Mouse (Mus musculus) thymus, postnatal 36 days (tissue): ENCODE data around the gene Aff3.

ENCODE experiments used
- DNase-seq, 2 experiments: peaks; one replicate each; pipeline ENCODE4 v3.0.0; 2022; ENCODE audit warnings: mixed read lengths in 2 of 2

Gene Aff3

DNA sequence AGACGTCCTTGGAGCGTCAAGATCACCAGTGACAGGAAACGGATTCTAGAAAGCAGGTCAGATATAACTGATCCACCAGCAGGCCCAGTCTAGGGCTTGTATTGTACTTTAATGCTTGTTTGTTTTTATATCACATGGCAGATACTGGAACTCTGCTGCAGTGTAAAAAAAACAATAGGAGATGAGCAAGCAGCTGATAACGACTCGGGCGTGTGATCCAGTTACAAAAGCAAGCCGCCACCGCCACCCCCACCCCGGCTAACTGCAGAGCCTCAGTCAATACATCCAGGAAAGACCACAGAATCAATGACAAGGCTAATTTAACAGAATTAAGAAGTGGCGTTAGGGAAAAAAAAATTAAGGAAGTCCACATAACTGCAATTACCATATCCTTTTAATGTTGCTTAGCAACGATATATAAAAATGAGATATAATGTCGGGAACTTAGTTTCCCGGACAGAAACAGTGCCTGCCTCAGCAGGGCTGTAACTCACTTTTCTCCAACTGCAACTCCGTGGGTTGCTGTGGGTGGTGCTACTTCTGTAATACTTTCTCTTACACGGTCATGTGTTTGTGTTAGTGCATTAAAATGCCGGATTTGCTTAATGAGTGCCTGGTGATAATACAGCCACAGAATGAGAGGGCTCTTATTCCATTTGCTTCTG is 280.2 kb downstream of the Aff3 start:
- no peak for DNase-seq

DNA sequence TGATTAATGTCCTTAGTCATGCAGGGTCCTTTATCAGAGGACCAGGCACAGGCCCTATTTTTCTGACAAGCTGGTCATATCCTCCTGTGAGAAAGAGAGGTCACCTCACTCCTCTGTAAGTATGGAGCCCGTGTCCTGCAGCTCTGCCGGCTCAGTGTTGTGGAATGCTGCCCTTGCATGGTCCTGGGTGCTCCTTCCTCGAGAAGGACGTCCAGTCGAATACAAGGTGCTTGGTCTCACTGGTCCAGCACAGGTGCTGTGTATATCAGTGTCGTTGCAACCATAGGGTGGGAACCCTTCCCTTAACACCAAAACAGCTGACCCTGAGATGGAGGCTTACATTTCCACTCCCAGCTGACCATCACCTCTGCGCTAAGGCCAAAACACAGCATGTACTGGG is 280.7 kb downstream of the Aff3 start:
- no peak for DNase-seq

- DNase-seq = no peak
Observed at GRCm38 (mm10) chr1:38382683-38383082, 282.1 kb downstream of the Aff3 start.

- no peak for DNase-seq
Observed at GRCm38 (mm10) chr1:38377930-38378329, 286.8 kb downstream of the Aff3 start.

GRCm38 (mm10) chr1:38369166-38369565 is 295.6 kb downstream of the Aff3 start:
- no peak for DNase-seq

- DNase-seq = no peak
Observed at GRCm38 (mm10) chr1:38368081-38368689, 296.6 kb downstream of the Aff3 start.

GRCm38 (mm10) chr1:38367404-38368080 is 297.2 kb downstream of the Aff3 start:
- no peak for DNase-seq

- DNase-seq = no peak
Observed at GRCm38 (mm10) chr1:38363856-38364255, 300.9 kb downstream of the Aff3 start.

- no peak for DNase-seq
Observed at GRCm38 (mm10) chr1:38362275-38362674, 302.5 kb downstream of the Aff3 start.

DNA sequence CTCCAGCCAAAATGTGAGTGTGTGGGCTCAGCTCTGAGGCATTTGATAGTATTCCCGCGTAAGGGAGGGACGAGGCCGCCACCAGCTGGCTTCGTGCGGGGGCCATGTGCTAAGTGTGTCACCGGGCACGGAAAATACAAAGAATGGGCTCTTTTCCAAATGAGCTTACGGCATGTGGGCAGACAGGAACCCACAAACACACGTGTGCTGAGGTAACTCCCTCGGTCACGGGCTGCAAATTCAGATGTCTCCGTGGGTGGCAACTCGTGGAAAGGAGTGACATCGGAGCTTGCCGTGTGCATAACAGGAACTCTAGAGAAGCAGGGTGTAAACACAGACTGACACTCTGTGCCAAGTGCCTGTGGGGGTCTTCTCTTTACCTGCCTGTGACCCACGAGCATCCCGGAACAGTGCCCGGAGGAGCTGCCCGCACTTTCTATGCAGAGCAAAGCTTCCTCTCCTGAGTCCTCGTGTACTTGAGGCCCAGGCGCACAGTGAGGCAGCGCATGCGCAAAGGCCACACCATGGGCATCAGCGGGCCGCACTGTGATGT is 305.9 kb downstream of the Aff3 start:
- no peak for DNase-seq

DNA sequence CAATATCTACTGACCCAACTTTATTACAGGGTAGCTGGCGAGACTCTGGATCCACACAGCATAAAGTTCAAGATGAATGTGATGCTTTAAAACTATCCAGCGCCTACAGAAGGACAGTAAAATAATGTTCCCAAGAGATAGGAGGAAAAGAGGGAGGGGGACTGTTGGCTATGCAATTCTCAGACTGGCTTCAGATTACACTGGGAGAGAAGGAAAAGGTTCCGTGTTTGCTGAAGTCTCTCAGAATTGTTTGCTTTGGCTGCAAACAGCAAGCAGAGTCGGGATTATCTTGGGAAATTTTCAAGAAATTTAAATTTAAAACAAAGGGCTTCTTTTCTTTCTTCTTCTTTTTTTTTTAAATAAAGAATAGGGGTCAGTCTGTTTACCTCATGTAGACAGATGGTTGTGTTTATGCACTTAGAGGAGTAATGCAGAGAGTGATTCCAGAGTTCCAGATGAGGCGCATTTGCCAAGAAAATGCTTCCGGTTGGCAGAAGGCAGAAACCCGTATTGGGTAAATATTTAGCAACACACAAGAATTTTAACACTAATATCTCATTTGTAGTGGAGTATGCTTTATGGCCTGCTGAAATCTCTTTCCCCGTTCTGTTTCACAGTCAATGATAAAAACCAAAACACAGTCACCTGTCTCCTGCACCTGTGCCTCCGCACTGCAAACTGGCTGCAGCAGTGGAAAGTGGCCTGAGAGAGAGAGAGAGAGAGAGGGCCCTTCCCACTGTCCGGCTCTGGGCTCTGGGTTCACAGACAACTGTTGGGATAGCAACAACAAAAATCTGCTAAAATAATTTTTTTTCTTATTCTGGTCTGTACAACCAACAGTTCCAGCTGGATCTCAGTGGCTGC is 306.6 kb downstream of the Aff3 start:
- DNase-seq = no peak

- no peak for DNase-seq
Observed at GRCm38 (mm10) chr1:38354585-38354984, 310.2 kb downstream of the Aff3 start.

- no peak for DNase-seq
Observed at GRCm38 (mm10) chr1:38347346-38347745, 317.4 kb downstream of the Aff3 start.

DNA sequence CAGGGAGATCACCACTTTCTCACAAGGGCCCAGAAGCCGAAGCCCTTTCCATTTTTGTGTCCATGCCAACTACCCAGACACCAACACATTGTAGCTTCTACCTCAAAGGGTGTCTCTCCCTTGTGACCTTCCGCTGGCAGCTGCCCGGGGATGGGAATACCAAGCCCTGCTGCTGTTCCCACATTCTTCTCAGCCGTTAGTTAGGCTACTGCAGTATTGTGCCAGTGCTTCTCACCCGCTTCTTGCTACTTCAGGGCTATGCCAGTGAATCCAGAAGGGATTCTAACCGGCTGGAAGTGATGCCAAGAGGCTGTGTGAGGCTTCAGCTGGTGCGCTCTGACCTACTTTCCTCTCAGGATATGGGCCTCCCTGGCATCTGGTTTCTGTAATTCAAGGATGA is 330.5 kb downstream of the Aff3 start:
- DNase-seq = no peak

DNA sequence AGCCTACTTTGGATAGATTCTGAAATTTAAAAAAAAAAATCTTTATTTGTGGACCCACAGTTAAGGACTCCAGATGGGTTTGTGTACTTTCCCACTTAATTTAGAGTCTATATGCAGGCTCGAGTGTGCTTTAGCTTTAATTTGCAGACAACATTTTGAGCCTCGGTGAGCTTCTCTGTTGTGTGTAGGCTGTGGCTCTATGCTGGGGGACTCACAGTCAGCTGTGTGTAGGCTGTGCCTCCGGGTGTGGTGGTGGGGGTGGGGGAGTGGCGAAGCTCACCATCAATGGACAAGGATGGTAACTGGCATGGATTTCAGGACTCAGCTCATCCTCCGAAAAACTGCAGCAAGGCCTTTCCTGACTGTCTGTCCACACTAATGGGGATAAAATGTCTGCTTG is 331.8 kb downstream of the Aff3 start:
- DNase-seq = no peak

GRCm38 (mm10) chr1:38324206-38324605 is 340.5 kb downstream of the Aff3 start:
- no peak for DNase-seq

GRCm38 (mm10) chr1:38321861-38322260 is 342.9 kb downstream of the Aff3 start:
- DNase-seq = no peak

DNA sequence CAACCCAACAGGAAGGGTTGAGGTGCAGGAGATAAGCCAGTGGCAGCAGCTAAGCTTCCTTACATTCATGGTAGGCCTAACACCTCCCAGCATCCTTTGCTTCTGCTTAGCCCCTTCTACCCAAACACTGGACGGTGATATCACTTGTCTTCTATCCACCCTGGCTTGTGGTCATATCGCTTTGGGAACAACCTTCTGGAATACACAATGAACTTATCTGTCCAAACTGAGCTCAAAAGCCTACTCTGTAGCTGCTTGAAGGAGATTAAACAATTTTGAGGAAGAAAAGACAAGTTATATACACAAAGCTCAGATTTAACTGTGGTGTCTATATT is 343.8 kb downstream of the Aff3 start:
- no peak for DNase-seq

DNA sequence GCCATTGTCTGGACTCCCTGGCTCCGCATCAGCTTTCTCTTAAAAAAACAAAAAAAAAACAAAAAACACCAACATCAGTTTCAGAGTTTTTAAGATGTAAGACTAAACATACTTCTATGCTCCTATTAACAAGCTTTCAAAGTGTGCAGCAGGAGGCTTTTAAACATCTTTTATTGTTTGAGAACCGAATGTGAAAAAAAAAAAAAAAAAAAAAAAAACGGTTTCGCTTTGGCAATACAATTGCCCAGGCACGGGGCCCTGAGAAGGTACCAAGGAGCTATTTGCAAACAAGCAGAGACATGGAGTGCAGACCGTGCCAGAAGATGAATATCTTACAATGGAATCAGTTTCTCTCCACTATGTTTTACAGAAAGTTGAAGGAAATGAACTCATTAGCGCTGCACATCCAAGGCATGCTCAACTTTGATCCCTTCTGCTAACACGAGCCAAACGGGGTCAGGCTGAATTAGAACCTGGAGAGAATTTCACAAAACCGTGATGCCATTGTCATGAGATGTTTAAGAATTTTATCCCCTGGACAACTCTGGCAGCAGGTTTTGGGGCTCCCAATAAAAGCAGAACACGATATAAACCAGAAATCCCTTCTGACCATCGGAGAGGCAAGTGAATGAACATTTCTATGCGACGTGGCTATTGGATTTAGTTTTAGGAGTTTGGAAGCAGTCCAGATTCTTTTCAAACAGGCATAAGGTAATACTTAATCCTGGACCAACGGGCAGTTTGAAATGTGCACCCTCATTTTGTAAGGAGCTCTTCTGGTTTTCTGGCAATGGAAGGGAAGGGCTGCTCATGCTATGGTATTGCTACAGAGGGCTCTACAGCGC is 344.4 kb downstream of the Aff3 start:
- DNase-seq = no peak

GRCm38 (mm10) chr1:38318614-38319013 is 346.1 kb downstream of the Aff3 start:
- DNase-seq = no peak

DNA sequence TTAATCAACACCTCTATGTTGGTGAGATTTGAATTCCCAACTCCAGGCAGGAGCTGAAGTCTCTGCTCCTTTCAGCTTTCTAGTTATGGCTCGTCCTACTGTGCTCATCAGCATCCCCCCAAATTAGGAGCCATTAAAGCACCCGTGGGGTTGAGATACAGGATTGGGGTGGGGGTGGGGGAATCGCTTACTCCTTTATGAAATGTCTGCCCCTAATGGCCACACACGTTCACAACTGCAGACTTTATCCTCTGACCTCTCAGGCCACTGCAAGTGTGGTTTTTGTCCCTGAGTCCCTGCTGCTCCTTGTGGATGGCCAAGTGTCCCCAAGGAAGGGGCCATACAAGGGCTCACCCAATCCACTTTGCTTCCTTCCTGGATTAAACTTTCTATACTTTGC is 348.8 kb downstream of the Aff3 start:
- no peak for DNase-seq

GRCm38 (mm10) chr1:38310496-38310895 is 354.3 kb downstream of the Aff3 start:
- no peak for DNase-seq
